Mouse (Mus musculus): ENCODE measurements around the gene Lef1. TPM values are rescaled to one million over a fixed set of nuclear protein-coding genes. Genes with fewer than 3 reads are reported as not detected.

Lef1 gene
- total RNA-seq, 2 experiments from 2014 or later = 9.0 to 9.4 TPM

DNA sequence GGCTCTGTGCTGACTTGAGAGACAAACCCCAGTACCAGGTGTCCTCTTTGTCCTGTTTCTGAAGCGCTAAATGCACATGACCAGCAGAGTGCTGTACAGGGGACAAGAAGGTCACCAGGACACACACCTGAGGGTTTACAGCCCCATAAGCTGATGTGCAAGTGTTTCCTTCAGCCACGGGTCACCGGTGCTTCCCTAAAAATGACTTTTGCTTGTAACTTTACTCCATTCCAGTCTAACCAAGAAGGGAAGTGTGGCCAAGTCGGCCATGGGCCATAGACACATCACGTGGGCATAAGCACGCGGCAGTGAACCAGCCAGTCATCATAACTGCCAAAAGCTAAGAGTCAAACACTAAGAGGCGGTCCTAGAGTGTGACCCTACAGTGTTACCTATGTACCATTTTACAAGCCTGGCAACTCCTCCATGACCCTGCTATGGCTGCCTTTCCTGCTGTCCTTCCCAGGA lies 136.3 kb downstream of the Lef1 start:
- no peak for DNase-seq (ENCODE audit: low spot score in 2 of 2)

DNA sequence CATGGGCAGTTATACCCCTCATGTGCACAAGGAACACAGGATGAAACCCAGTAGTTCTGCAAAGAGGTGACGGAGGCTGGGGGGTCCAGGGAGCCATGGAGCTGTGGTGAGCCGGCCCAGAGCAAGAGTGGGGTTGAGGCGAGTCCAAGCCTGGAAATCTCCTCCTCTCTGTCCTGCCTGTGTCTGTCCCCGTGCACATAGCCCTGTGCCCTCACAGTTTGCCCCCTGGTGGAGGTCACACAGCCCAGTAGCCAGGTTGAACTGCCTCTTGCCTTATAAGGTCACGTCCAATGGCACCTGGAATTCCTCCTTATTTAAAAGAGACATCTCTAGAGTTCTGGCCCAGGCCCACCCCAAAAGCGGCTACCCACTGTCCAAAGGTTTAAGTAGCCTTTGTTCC lies 137.2 kb downstream of the Lef1 start:
- DNase-seq (ENCODE audit: low spot score in 2 of 2) = no peak

DNA sequence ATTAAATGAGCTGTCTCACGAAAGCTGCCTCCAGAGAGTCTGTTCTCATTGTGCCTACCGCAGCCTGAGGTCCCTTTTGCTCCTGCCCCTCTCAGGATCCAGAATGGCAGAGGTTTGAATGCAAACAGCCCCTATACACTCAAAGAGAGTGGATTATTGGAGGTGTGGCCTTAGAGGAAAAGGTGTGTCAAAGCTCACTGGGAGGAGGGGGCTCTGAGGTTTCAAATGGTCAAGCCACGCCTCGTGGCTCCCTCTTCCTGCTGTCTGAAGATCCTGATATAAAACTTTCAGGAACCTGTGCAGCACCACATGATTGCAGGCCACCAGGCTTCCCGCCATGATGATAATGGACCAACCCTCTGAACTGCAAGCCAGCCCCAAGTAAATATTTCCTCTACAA lies 137.6 kb downstream of the Lef1 start:
- no peak for DNase-seq (ENCODE audit: low spot score in 2 of 2)

DNA sequence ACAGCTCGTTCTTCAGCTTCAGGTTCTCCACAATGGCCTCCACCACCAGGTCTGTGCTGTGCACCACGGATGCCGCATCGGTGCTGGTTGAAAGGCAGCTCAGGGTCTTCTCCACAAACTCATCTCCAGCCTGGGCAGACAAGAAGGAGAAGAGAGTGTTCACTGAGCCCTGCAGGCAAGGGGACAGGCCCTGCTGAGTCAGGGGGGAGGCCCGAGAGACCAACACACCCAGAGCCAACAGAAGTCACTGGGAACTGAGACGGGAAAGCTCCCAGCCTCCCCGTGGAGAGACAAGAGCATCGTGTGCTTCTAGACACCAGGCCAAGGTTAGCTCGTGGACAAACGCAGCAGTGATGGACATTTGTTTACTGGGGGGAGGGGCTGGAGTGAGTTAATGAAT lies 138.2 kb downstream of the Lef1 start:
- no peak for DNase-seq (ENCODE audit: low spot score in 2 of 2)

DNA sequence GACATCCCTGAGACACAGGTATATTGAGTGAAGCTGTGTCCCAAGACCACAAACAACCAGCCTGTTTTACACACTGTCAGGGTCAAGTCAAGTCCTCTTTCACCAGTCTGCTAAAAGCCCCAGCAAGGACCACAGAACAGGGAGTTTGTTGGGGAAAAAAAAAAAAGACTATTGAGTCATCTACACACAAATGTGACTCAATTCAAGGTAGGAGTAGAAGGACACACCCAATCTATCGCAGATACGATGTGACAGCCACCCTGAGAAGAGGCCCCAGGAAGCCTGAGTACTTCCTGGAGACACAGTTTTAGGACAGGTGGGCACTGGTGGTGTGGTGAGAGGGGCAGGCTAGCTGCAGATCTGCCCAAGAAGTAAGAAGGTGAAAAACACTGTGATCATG lies 140.0 kb downstream of the Lef1 start:
- DNase-seq (ENCODE audit: low spot score in 2 of 2) = no peak

DNA sequence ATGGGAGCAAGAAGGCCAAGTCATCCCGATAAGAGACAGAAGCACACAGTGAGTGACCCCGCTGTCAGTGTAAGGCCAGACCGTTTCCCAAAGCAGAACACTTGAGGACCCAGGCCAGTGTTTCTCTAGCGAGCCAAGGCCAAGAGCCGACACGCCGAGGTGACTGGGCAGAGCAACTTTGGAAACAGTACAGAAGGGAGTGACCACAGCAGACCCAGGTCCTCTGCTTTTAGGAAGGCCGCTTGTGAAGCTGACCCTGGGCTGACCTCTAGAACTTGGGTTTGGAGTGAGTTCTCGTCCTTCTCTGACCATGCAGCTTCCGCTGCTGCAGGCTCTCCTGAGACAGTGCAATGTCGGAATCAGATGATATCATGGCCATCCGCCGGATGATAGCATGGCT lies 140.7 kb downstream of the Lef1 start:
- no peak for DNase-seq (ENCODE audit: low spot score in 2 of 2)

DNA sequence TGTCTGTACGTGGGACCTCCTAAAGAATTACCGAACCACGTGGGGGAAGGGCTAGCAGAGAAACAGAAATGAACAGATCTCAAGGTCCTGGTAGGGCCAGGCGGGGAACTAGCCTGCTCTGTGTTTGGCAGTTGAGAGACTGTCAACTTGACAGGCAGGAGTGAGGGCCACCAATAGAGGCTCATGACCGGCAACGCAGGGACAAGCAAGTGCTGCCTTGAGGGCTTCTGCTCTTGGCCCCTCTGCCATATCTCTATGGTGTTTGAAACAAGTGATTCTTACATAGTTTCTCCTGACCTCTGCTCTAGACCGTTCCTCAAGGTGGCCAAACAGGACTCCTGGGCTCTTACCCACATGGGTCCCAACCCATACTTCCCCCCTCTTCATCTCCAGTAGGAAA lies 141.3 kb downstream of the Lef1 start:
- DNase-seq (ENCODE audit: low spot score in 2 of 2) = no peak

DNA sequence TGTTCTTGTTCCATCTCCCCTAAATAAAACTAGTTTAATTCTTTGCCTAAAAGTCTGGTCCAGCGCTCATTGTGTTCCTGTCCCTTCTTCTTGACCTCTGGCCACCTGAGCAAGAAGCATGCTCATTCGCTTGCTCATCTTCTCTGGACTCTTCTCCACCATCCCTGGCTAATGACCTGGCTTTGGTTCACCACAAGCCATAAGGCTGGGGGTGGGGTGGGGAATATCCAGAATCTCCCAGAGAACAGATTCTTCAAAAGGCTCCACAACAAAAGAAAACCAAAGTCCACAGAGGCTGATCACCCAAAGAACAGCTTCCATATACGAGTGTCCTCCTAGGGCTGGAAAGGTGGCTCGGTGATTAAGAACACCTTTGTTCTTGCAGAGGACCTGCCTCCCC lies 144.7 kb downstream of the Lef1 start:
- no peak for DNase-seq (ENCODE audit: low spot score in 2 of 2)

DNA sequence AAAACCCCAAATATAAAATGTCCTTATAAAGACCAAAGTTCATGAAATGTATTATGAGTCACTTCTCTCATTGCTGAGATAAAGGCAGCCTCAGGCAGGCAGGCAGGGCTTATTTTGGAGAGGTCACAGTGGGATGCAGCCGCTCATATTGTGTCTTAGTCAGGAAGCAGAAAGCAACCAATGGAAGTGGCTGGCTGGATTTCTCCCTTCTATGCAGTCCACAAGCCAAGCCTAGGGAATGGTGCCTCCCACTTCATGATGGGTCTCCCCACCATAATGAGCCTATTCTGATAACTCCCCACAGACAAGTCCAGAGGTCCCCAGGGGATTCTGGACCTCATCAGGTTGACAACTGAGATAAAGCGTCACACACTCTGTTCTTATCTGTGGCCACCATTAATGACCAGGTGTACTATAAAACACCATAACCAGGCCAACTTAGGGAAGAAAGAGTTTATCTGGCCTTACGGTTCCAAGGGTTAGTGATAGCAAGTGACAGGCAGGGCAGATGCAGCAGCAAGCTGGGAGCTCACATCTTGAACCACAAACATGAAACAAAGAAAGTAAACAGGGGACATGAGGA lies 145.2 kb downstream of the Lef1 start:
- no peak for DNase-seq (ENCODE audit: low spot score in 2 of 2)

DNA sequence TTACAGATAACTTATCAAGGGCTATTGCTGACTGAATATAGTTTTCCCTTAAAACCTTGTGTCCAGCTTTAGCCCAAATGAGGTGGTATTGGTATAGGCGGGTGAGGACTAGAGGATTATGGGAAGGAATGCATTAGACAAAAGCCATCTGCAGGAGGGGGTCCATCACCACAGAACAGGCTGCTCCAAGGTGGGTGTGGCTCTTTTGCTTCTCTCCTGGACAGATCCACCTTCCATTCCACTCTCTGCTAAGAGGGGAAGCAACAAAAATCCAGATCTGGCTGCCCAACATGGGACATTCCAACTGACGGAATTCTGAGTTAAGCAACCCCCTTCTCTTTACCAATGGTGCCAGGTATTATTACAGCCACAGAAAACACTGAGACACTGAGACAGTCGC lies 148.7 kb downstream of the Lef1 start:
- DNase-seq (ENCODE audit: low spot score in 2 of 2) = no peak

DNA sequence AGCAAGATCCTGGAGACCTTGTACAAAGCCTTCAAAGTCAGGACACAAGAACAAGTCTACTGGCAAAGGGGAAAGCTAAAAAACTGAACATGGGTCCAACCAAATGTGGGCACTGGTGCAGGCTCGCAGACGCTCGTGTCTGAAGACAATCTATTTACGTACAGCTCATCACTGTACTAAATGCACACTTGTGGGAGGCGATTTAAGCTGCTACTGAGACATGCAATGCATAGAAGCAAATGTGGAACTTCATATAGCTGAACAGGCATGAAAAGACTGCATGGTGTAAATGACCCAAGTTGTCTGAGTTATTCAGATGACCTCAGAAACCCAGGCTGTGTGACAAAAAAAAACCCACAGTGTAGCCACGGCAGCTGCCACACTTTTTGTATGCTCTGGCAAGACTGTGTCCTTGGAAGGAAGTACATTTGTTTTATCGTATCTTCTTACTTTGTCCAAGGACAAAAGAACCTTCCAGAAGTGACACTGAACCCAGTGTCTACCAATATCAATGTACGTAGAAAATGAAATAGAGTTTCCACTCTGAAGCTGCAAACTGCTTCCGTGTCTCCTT lies 149.2 kb downstream of the Lef1 start:
- no peak for DNase-seq (ENCODE audit: low spot score in 2 of 2)

DNA sequence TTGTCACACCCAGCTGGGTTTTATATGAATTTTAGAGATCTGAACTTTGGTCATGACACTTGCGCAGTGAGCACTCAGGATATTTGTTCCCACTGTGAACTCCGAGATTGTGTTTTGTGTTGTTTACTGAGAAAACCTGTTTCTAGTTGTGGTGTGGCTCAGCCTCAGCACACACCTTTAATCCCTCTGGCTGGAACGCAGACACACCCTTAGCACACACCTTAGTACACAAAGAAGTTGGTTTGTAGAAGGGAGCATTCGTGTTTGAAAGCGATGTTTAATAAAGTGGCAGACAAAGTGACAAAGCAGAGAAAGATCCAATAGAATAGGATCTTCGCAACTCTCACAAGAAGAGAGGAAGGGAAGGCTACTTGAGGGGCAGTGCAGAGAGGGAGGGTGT lies 150.1 kb downstream of the Lef1 start:
- DNase-seq (ENCODE audit: low spot score in 2 of 2) = no peak

DNA sequence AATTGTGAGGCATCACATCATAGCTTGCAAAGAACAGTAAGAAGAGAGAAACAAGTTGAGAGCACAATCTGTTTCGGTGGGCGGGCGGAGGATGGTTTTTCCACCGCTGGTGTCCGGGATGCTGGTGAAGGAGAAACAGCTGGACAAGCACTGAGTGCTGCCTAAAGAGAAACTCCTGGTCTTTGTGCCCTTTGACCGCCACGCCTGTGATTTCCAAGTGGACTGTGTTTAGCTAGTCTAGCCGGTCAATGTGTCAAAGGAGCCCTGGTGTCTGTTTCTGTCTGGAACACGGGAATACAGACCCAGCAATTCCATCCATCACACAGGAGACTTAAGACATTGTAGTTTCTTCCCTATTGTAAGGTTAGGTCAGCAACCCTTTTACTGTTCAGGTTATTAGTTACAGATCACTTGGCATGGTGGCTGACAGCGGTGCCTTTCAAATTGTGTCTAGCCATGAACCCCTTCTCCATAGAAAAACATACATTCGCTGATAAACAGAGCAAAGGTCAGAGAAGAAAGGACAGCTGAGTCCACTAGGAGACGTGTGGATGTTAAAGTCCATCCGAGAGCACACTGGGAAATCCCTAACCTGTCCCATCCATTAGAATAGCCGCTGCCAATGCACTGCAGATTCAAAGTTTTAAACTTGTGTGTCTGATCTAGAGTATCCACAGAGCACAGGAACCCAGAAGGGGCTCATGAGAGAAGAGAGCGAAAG lies 153.7 kb downstream of the Lef1 start:
- no peak for DNase-seq (ENCODE audit: low spot score in 2 of 2)

DNA sequence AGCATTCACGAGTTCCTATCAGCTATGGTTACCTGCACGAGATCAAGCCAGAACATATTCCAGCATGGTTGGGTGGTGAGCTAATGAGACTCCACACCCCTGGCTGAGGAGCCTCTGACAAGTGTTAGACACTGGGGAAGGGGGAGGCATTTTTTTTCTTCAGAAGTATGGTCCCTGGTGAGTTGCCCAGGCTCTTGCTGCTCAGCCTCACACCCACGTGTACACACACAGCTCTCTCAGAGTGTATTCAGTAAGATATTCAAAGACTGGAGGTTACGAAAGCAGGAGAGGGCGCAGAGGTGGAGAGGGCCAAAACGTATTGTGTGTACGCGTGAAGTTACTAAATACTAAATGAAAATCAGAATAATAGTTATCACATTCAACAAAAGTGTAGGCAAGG lies 155.2 kb downstream of the Lef1 start:
- no peak for DNase-seq (ENCODE audit: low spot score in 2 of 2)

DNA sequence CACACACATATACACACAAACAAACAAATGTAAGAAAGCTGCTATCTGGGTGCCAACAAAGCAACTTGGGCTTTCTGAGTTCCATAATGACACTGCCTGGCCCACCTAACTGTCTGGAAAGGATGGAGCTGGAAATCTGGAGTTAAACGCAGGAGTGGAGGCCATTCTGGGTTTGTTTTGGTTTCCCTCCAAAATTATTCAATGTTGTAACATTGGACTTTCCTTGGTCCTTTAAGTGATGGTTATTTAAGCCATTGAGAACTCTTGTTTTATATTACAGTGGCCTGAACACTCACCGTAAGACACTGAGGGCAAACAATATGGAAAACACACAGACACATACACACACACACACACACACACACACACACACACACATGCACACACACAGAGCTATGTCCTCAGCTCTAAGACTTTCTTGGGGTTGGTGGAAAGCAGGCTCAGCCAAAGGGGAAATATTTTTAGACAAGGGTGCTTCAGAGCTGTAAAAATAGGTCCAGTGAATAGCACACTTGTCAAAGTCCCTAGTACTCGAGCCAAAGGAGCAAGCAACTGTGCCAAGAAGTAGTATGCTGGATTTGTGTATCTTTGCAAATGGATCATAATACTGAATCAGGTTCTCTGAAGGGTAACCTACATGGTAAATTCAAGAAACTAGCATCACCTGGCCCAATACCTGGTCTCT lies 156.2 kb downstream of the Lef1 start:
- DNase-seq (ENCODE audit: low spot score in 2 of 2) = no peak

DNA sequence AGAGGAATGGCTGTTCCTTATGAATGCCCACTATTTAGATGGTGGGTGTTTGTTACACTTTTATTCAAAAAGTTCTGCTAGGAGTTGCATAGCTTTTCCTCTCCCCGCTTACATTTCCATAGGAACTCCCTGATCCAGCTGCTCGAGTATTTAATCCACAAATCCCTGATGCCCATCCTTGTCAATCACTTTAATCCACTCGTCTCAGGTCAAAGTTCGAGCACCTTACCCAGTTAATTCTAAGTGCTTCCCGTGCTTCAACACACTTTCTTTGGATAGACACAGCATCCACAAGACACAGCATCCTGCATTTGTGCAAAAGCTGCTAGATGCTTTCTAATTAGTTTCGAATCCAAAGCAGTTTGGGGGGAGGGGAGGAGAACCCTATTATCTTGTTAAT lies 160.1 kb downstream of the Lef1 start:
- DNase-seq (ENCODE audit: low spot score in 2 of 2) = no peak

DNA sequence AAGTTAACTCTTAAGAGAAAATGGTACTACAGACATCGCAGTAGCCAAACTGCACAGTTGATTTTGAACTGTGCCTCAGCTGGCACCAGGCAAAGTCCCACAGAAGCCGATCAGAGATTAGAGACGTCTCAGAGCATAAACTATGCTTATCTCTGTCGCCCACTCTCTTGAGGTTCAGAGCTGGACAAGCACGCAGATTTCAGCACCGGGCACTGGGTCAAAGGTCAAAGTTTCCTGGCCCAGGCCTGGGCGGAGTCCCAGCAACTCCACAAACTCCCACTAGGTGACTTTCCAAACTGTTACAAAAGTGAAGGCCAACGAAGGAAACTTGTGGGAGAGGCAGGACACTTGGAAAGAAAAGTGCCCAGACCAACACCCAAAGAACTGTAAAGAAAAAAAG lies 160.9 kb downstream of the Lef1 start:
- DNase-seq (ENCODE audit: low spot score in 2 of 2) = no peak

DNA sequence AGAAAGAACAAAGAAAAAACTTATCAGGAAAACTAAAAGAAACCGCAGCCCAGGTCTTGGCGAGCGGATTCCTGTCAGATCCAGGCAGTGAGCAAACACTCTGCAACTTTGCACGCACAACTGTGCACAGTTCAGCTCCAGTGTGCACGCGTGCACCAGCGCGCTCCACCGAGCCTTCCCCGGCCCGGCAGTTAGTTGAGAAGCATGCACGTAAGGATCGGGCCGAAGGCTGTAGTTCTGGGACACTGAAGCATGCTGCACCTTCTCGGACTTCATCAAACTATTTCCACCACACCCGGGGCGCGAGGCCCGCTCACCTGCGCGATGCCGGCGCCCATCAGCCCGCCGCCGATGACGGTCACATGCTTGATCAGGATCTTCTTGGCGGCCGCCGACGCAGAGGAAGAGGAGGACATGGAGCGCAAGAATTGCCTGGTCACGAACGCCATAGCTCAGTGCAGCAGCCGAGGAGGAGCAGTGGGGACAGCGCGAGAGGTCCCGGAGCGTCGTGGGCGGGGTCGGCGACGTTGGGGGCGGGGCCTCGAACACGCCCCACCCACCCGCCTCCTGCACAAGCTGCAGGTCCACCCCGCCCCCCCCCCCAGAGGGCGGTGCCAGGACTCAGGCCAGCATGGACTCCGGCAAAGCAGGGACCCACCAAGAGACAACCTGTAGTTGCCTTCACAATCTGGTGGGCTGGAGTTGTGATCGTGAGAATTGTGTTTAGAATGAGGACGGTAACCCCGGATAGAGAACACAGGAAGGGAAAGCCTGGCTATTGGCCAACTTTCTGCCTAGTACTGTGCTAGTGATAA lies 161.5 kb downstream of the Lef1 start, which contains the start of gene Hadh:
Gene Hadh, minus strand, starts transcription at position 543 of the 815 bp plus-strand sequence.
- DNase-seq (ENCODE audit: low spot score in 2 of 2) = peak; percentile 80 to 81

DNA sequence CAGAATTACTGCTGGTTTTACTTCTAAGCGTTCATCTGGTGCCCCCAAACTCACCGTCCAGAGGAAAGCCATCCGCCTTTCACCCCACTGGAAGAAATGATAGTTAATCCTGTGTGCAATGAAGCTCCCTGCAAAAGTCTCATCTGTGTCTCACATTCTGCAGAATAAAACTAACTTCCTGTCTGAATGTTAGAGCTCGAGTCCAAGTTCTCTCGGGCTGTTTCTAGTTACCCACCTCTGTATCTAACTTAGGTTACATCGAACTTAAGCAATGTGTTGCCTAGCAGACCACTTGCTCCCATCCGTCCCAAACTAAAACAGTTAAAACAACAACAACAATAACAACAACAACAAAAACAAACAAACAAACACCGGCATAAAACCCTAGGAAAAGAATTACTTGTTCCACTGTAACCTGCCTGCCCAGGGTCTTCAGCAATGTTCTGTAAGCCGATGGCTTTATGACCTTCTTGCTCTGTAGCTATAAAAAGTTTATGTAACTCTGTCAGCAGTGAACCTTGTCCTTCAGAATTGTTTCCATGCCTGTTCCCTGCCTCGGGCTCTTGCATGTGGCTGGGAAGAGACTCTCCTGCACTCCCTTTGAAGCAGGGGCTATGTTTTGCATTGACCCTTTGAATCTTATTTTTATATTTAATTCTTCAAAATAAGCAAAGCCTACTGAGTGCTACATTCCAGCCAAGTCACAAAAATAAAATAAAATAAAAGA lies 162.3 kb downstream of the Lef1 start:
- no peak for DNase-seq (ENCODE audit: low spot score in 2 of 2)

All from layer of hippocampus, postnatal 14 days (tissue).